Mouse (Mus musculus): ENCODE measurements around the gene Sco2. TPM values are rescaled to one million over a fixed set of nuclear protein-coding genes. Genes with fewer than 3 reads are reported as not detected.

Gene Sco2
- polyA plus RNA-seq (2015; fragmentation: Nextera tagmentation; extraction: Ambion mirVana) = 3.4 and 7.7 TPM in 2 replicates

GRCm38 (mm10) chr15:89373762-89374248 is at the start of gene Sco2:
Gene Sco2 (minus strand): TSS chr15:89373846.
- peak within 1 kb of the TSS; percentile 94 for H3K4me2 ChIP-seq (ENCODE audit: low read depth, low read length)
- peak within 1 kb of the TSS; percentile 81 for H3K4me3 ChIP-seq (ENCODE audit: low read length)
- under 1% methylated on average over 42 of the region's 42 CpGs for WGBS
- ATAC-seq (ENCODE audit: low read depth) = peak; percentile 85
- peak within 1 kb of the TSS; percentile 91 for H3K9ac ChIP-seq (ENCODE audit: low read length)
- H3K36me3 ChIP-seq (ENCODE audit: control insufficient read depth, insufficient read depth, low read length) = peaks cover 31% of the 10 kb centered on the region
- peaks cover 22% of the 10 kb centered on the region for H3K4me1 ChIP-seq (replicated peaks; ENCODE audit: control insufficient read depth, insufficient read depth, low read length)
- peak within 1 kb of the TSS; percentile 97 for H3K27ac ChIP-seq (ENCODE audit: low read length)
- H3K27me3 ChIP-seq (ENCODE audit: control insufficient read depth, insufficient read depth, low read depth, low read length) = peaks cover 28% of the 10 kb centered on the region
- no peaks in the 10 kb centered on the region for H3K9me3 ChIP-seq (ENCODE audit: control insufficient read depth, low read length)

- no peak overlapping the region for H3K4me3 ChIP-seq (ENCODE audit: low read length)
- no peaks in the 10 kb centered on the region for H3K27me3 ChIP-seq (ENCODE audit: control insufficient read depth, insufficient read depth, low read depth, low read length)
- H3K36me3 ChIP-seq (ENCODE audit: control insufficient read depth, insufficient read depth, low read length) = peaks cover 3% of the 10 kb centered on the region; the same call in 1 of the 2 replicates
- no peaks in the 10 kb centered on the region for H3K9me3 ChIP-seq (ENCODE audit: control insufficient read depth, low read length)
- WGBS = 88% methylated on average over 9 of the region's 9 CpGs
- no peak overlapping the region for H3K4me2 ChIP-seq (ENCODE audit: low read depth, low read length)
- H3K9ac ChIP-seq (ENCODE audit: low read length) = no peak overlapping the region
- ATAC-seq (ENCODE audit: low read depth) = no peak
- no peaks in the 10 kb centered on the region; the same call in 1 of the 2 replicates for H3K4me1 ChIP-seq (replicated peaks; ENCODE audit: control insufficient read depth, insufficient read depth, low read length)
- H3K27ac ChIP-seq (ENCODE audit: low read length) = no peak overlapping the region
Observed at GRCm38 (mm10) chr15:89421938-89422337, 48.3 kb upstream of the Sco2 start.

GRCm38 (mm10) chr15:89415282-89415681 is 41.6 kb upstream of the Sco2 start:
- no peak overlapping the region for H3K27ac ChIP-seq (ENCODE audit: low read length)
- no peaks in the 10 kb centered on the region for H3K27me3 ChIP-seq (ENCODE audit: control insufficient read depth, insufficient read depth, low read depth, low read length)
- H3K4me1 ChIP-seq (replicated peaks; ENCODE audit: control insufficient read depth, insufficient read depth, low read length) = no peaks in the 10 kb centered on the region
- 78% methylated on average over 8 of the region's 8 CpGs for WGBS
- ATAC-seq (ENCODE audit: low read depth) = no peak
- no peak overlapping the region for H3K9ac ChIP-seq (ENCODE audit: low read length)
- H3K9me3 ChIP-seq (ENCODE audit: control insufficient read depth, low read length) = no peaks in the 10 kb centered on the region; the same call in 1 of the 2 replicates
- no peaks in the 10 kb centered on the region; the same call in 1 of the 2 replicates for H3K36me3 ChIP-seq (ENCODE audit: control insufficient read depth, insufficient read depth, low read length)
- H3K4me2 ChIP-seq (ENCODE audit: low read depth, low read length) = no peak overlapping the region
- H3K4me3 ChIP-seq (ENCODE audit: low read length) = no peak overlapping the region

GRCm38 (mm10) chr15:89410118-89410517 is 36.5 kb upstream of the Sco2 start, which contains the start of gene Syce3:
Gene Syce3 (minus strand): TSS chr15:89410503.
- Histone ChIP-seq H3K4me3 (ENCODE audit: low read length) (no peak within 1 kb of the TSS), H3K4me1 (replicated peaks; ENCODE audit: control insufficient read depth, insufficient read depth, low read length) (no peaks in the 10 kb centered on the region), H3K27me3 (ENCODE audit: control insufficient read depth, insufficient read depth, low read depth, low read length) (no peaks in the 10 kb centered on the region), H3K27ac (ENCODE audit: low read length) (no peak within 1 kb of the TSS), H3K9ac (ENCODE audit: low read length) (no peak within 1 kb of the TSS), H3K36me3 (ENCODE audit: control insufficient read depth, insufficient read depth, low read length) (no peaks in the 10 kb centered on the region), H3K4me2 (ENCODE audit: low read depth, low read length) (no peak within 1 kb of the TSS), H3K9me3 (ENCODE audit: control insufficient read depth, low read length) (peaks cover 2% of the 10 kb centered on the region; the same call in 1 of the 2 replicates)
- 67% methylated on average over 11 of the region's 24 CpGs for WGBS
- ATAC-seq (ENCODE audit: low read depth) = no peak

- H3K4me3 ChIP-seq (ENCODE audit: low read length) = no peak overlapping the region
- H3K27me3 ChIP-seq (ENCODE audit: control insufficient read depth, insufficient read depth, low read depth, low read length) = no peaks in the 10 kb centered on the region
- no peak for ATAC-seq (ENCODE audit: low read depth)
- H3K9ac ChIP-seq (ENCODE audit: low read length) = no peak overlapping the region
- peaks cover 2% of the 10 kb centered on the region; the same call in 1 of the 2 replicates for H3K9me3 ChIP-seq (ENCODE audit: control insufficient read depth, low read length)
- no peaks in the 10 kb centered on the region for H3K4me1 ChIP-seq (replicated peaks; ENCODE audit: control insufficient read depth, insufficient read depth, low read length)
- H3K36me3 ChIP-seq (ENCODE audit: control insufficient read depth, insufficient read depth, low read length) = no peaks in the 10 kb centered on the region
- H3K4me2 ChIP-seq (ENCODE audit: low read depth, low read length) = no peak overlapping the region
- H3K27ac ChIP-seq (ENCODE audit: low read length) = no peak overlapping the region
Observed at GRCm38 (mm10) chr15:89406691-89407090, 33.0 kb upstream of the Sco2 start.

- Histone ChIP-seq H3K9ac (ENCODE audit: low read length) (no peak overlapping the region), H3K4me2 (ENCODE audit: low read depth, low read length) (no peak overlapping the region), H3K9me3 (ENCODE audit: control insufficient read depth, low read length) (no peaks in the 10 kb centered on the region), H3K4me3 (ENCODE audit: low read length) (no peak overlapping the region), H3K27me3 (ENCODE audit: control insufficient read depth, insufficient read depth, low read depth, low read length) (no peaks in the 10 kb centered on the region), H3K36me3 (ENCODE audit: control insufficient read depth, insufficient read depth, low read length) (no peaks in the 10 kb centered on the region), H3K4me1 (replicated peaks; ENCODE audit: control insufficient read depth, insufficient read depth, low read length) (no peaks in the 10 kb centered on the region), H3K27ac (ENCODE audit: low read length) (no peak overlapping the region)
- no peak for ATAC-seq (ENCODE audit: low read depth)
- 66% methylated on average over 10 of the region's 10 CpGs for WGBS
Observed at GRCm38 (mm10) chr15:89404831-89405623, 31.4 kb upstream of the Sco2 start.

- Histone ChIP-seq H3K9ac (ENCODE audit: low read length) (no peak overlapping the region), H3K27me3 (ENCODE audit: control insufficient read depth, insufficient read depth, low read depth, low read length) (no peaks in the 10 kb centered on the region), H3K4me3 (ENCODE audit: low read length) (no peak overlapping the region), H3K4me2 (ENCODE audit: low read depth, low read length) (no peak overlapping the region), H3K4me1 (replicated peaks; ENCODE audit: control insufficient read depth, insufficient read depth, low read length) (no peaks in the 10 kb centered on the region), H3K9me3 (ENCODE audit: control insufficient read depth, low read length) (no peaks in the 10 kb centered on the region), H3K36me3 (ENCODE audit: control insufficient read depth, insufficient read depth, low read length) (no peaks in the 10 kb centered on the region), H3K27ac (ENCODE audit: low read length) (no peak overlapping the region)
- 83% methylated on average over 1 of the region's 1 CpGs for WGBS
- no peak for ATAC-seq (ENCODE audit: low read depth)
Observed at GRCm38 (mm10) chr15:89402471-89402870, 28.8 kb upstream of the Sco2 start.

GRCm38 (mm10) chr15:89399716-89400115 is 26.1 kb upstream of the Sco2 start:
- no peak for ATAC-seq (ENCODE audit: low read depth)
- no peak overlapping the region for H3K4me3 ChIP-seq (ENCODE audit: low read length)
- H3K4me2 ChIP-seq (ENCODE audit: low read depth, low read length) = no peak overlapping the region
- no peaks in the 10 kb centered on the region for H3K27me3 ChIP-seq (ENCODE audit: control insufficient read depth, insufficient read depth, low read depth, low read length)
- 47% methylated on average over 1 of the region's 1 CpGs for WGBS
- H3K36me3 ChIP-seq (ENCODE audit: control insufficient read depth, insufficient read depth, low read length) = no peaks in the 10 kb centered on the region
- no peak overlapping the region for H3K27ac ChIP-seq (ENCODE audit: low read length)
- no peak overlapping the region for H3K9ac ChIP-seq (ENCODE audit: low read length)
- no peaks in the 10 kb centered on the region for H3K4me1 ChIP-seq (replicated peaks; ENCODE audit: control insufficient read depth, insufficient read depth, low read length)
- no peaks in the 10 kb centered on the region for H3K9me3 ChIP-seq (ENCODE audit: control insufficient read depth, low read length)

GRCm38 (mm10) chr15:89398146-89398545 is 24.5 kb upstream of the Sco2 start:
- Histone ChIP-seq H3K36me3 (ENCODE audit: control insufficient read depth, insufficient read depth, low read length) (no peaks in the 10 kb centered on the region), H3K4me1 (replicated peaks; ENCODE audit: control insufficient read depth, insufficient read depth, low read length) (no peaks in the 10 kb centered on the region), H3K4me2 (ENCODE audit: low read depth, low read length) (no peak overlapping the region), H3K9ac (ENCODE audit: low read length) (no peak overlapping the region), H3K9me3 (ENCODE audit: control insufficient read depth, low read length) (no peaks in the 10 kb centered on the region), H3K4me3 (ENCODE audit: low read length) (no peak overlapping the region), H3K27ac (ENCODE audit: low read length) (no peak overlapping the region), H3K27me3 (ENCODE audit: control insufficient read depth, insufficient read depth, low read depth, low read length) (no peaks in the 10 kb centered on the region)
- ATAC-seq (ENCODE audit: low read depth) = no peak
- WGBS = 74% methylated on average over 2 of the region's 2 CpGs
